Mouse (Mus musculus) hindbrain, embryonic 14.5 days (tissue): Measurements from ENCODE around the gene Prex1. TPM values are rescaled to one million over a fixed set of nuclear protein-coding genes. Genes with fewer than 3 reads are reported as not detected.

Source experiments
- ATAC-seq: fragments of 200-750 bp; cut with Nextera tagmentation; 2 replicates; pipeline ENCODE4 v1.8.0; 2017; ENCODE audit warnings: moderate number of reproducible peaks, mild to moderate bottlenecking, moderate TSS enrichment, moderate library complexity; ENCODE audit not compliant: low FRiP score
- DNase-seq: peaks from one replicate; pipeline ENCODE4 v3.0.0-alpha.2; 2015; ENCODE audit warnings: low spot score
- H3K27ac ChIP-seq: fragments of 300-500 bp; sonication (generic); 2 replicates; pipeline ENCODE4 v1.5.1; 2014; ENCODE audit warnings: mild to moderate bottlenecking, moderate library complexity
- H3K27me3 ChIP-seq: fragments of 300-500 bp; sonication (generic); 2 replicates; pipeline ENCODE4 v1.6.1; 2014; ENCODE audit warnings: mild to moderate bottlenecking, low read length, mixed read lengths; ENCODE audit not compliant: control insufficient read depth, insufficient read depth
- H3K36me3 ChIP-seq: fragments of 300-500 bp; sonication (generic); replicated peaks from 2 replicates; pipeline ENCODE4 v1.6.1; 2014; ENCODE audit not compliant: control insufficient read depth, insufficient read depth
- H3K4me1 ChIP-seq: fragments of 300-500 bp; sonication (generic); replicated peaks from 2 replicates; pipeline ENCODE4 v1.6.1; 2014; ENCODE audit warnings: antibody characterized with exemption, low read length, mixed read lengths; ENCODE audit not compliant: control insufficient read depth, insufficient read depth
- H3K4me2 ChIP-seq: fragments of 300-500 bp; sonication (generic); replicated peaks from 2 replicates; pipeline ENCODE4 v1.6.1; 2014; ENCODE audit warnings: mild to moderate bottlenecking, moderate library complexity
- H3K4me3 ChIP-seq: fragments of 300-500 bp; sonication (generic); replicated peaks from 2 replicates; pipeline ENCODE4 v1.5.1; 2014; ENCODE audit warnings: mild to moderate bottlenecking, low read length
- H3K9ac ChIP-seq: fragments of 300-500 bp; sonication (generic); 2 replicates; pipeline ENCODE4 v1.6.1; 2014
- H3K9me3 ChIP-seq: fragments of 300-500 bp; sonication (generic); 2 replicates; pipeline ENCODE4 v1.6.1; 2016; ENCODE audit warnings: low read length; ENCODE audit not compliant: control insufficient read depth
- WGBS: fragments of 180-500 bp; shearing (Covaris S2); extraction: QIAGEN DNeasy Blood & Tissue Kit; methylation state at CpG from one replicate; pipeline ENCODE4 v1.1.7; 2014; 5-methylcytosine and 5-hydroxymethylcytosine counted together
- polyA plus RNA-seq: library from polyadenylated mRNA; unstranded; fragments of >200 nt; fragmentation: Nextera tagmentation; extraction: Ambion mirVana; gene quantifications from 2 replicates; pipeline ENCODE4 v1.2.1, GENCODE M21; 2014

Gene Prex1
- polyA plus RNA-seq, 1 experiment from 2014 or later: 27.3 TPM

- Histone ChIP-seq H3K9ac (no peak overlapping the region), H3K4me3 (no peak overlapping the region), H3K27me3 (no peaks in the 10 kb centered on the region), H3K36me3 (0 out of 2 replicates have a peak, but pooled peaks cover 6% of the 10 kb centered on the region), H3K4me2 (no peak overlapping the region), H3K27ac (no peak overlapping the region), H3K9me3 (no peaks in the 10 kb centered on the region; the same call in 1 of the 2 replicates), H3K4me1 (no peaks in the 10 kb centered on the region)
- no peak for DNase-seq
- 50% methylated on average over 23 of the region's 23 CpGs for WGBS
- ATAC-seq: no peak
These were observed 12.2 kb downstream of the Prex1 start for GRCm38 (mm10) chr2:166701248-166702112.

DNA sequence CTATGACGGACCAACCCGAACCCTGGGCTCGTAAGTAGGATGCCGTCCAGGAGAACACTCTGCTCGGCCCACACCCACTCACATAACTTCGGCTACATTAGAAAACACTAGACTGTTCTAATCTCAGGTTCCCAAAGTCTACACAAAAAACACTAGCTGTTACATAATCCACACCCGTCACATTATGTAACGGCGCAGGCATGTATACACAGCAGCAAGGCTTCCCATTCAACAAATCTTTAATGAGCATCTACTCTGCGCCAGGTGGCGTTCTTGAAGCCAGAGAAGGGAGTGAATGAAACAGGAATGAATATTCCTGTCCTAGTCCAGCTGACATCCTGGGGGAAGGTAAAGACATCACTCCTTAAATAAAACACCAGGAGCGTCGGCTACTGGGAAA is 12.9 kb downstream of the Prex1 start:
- Histone ChIP-seq H3K4me2 (no peak overlapping the region), H3K27ac (no peak overlapping the region), H3K9ac (no peak overlapping the region), H3K9me3 (no peaks in the 10 kb centered on the region; the same call in 1 of the 2 replicates), H3K27me3 (no peaks in the 10 kb centered on the region), H3K4me3 (no peak overlapping the region), H3K4me1 (no peaks in the 10 kb centered on the region), H3K36me3 (0 out of 2 replicates have a peak, but pooled peaks cover 6% of the 10 kb centered on the region)
- DNase-seq (no peak), ATAC-seq (no peak)
- 85% methylated on average over 13 of the region's 13 CpGs for WGBS

GRCm38 (mm10) chr2:166700116-166700515 is 13.5 kb downstream of the Prex1 start:
- 59% methylated on average over 8 of the region's 8 CpGs for WGBS

DNA sequence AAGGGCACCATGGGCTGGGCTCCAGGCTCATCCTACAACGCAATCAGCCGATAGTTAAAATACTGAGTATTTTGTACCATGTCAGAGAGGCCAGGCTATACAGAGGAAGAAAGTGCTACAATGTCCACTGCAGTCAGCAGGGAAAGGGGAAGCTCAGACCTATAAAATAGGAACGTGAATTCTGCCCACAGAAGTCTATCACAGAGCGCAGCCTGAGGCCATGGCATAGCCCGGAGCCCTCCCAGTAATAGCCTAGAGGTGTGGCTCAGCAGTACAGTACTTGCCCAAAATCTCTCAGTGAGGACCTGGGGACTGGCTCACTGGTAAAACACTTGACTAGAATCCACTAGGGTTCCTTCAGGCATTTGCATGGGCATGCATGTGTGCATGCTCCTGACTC is 14.1 kb downstream of the Prex1 start:
- H3K9me3 ChIP-seq: no peaks in the 10 kb centered on the region
- H3K4me2 ChIP-seq: no peak overlapping the region
- 94% methylated on average over 5 of the region's 5 CpGs for WGBS
- H3K4me1 ChIP-seq: no peaks in the 10 kb centered on the region
- no peak overlapping the region for H3K27ac ChIP-seq
- no peaks in the 10 kb centered on the region for H3K27me3 ChIP-seq
- no peaks in the 10 kb centered on the region for H3K36me3 ChIP-seq
- no peak overlapping the region for H3K4me3 ChIP-seq
- no peak for DNase-seq
- no peak for ATAC-seq
- H3K9ac ChIP-seq: no peak overlapping the region

More at GRCm38 (mm10) chr2:166700116-166700515, 13.5 kb downstream of the Prex1 start:
- H3K27ac ChIP-seq: no peak overlapping the region
- no peaks in the 10 kb centered on the region for H3K27me3 ChIP-seq
- H3K4me1 ChIP-seq: no peaks in the 10 kb centered on the region
- H3K4me2 ChIP-seq: no peak overlapping the region
- H3K36me3 ChIP-seq: 0 out of 2 replicates have a peak, but pooled peaks cover 3% of the 10 kb centered on the region
- DNase-seq (no peak), ATAC-seq (no peak)
- H3K4me3 ChIP-seq: no peak overlapping the region
- no peak overlapping the region for H3K9ac ChIP-seq
- H3K9me3 ChIP-seq: no peaks in the 10 kb centered on the region; the same call in 1 of the 2 replicates

DNA sequence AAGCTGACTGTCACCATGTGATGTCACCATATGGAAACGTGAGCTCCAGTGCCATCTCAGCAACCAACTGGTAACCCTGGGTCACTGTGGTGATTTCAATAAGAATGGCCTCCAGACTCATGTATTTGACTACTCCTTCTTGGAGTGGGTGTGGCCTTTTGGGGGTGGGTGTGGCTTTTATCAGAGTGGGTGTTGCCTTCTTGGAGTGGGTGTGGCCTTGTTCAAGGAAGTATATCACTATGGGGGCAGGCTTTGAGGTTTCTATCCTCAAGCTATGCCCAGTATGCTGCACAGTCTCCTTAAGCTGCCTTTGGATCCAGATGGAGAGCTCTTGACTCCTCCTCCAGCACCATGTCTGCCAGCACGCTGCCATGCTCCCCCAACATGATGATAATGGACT is 19.0 kb downstream of the Prex1 start:
- H3K27ac ChIP-seq: no peak overlapping the region
- WGBS: 87% methylated on average over 2 of the region's 2 CpGs
- no peak for DNase-seq

DNA sequence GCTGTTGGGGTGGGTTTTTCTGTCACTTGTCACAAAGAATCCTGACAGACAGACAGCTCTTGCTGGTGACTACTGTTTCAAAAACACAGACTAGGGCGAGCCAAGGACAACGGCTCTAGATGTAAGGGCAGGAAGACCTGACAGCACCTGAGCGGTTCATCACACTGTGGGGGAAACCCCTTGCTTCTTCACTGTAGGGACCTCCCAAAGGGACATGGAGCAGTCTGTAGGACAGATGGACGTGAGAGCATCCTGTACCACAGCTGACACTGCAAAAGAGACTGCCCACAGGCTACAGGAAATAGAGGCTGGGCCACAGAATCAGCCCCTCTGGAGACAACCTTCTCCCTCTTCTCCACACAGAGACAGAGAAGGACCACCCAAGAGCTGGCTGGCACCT is 20.2 kb downstream of the Prex1 start:
- Histone ChIP-seq H3K9me3 (no peaks in the 10 kb centered on the region), H3K9ac (no peak overlapping the region), H3K4me2 (no peak overlapping the region), H3K4me3 (no peak overlapping the region), H3K27me3 (no peaks in the 10 kb centered on the region), H3K36me3 (no peaks in the 10 kb centered on the region), H3K27ac (peak overlapping the region; percentile 82; the same call in 1 of the 2 replicates), H3K4me1 (peaks cover 16% of the 10 kb centered on the region; the same call in 1 of the 2 replicates)
- 82% methylated on average over 4 of the region's 4 CpGs for WGBS
- DNase-seq (no peak), ATAC-seq (no peak)

More for the DNA sequence above, 19.0 kb downstream of the Prex1 start:
- Histone ChIP-seq H3K4me1 (peaks cover 16% of the 10 kb centered on the region; the same call in 1 of the 2 replicates), H3K9me3 (no peaks in the 10 kb centered on the region), H3K9ac (no peak overlapping the region), H3K4me3 (no peak overlapping the region), H3K4me2 (no peak overlapping the region), H3K36me3 (no peaks in the 10 kb centered on the region), H3K27me3 (no peaks in the 10 kb centered on the region)
- no peak for ATAC-seq

GRCm38 (mm10) chr2:166691602-166692509 is 21.8 kb downstream of the Prex1 start:
- ATAC-seq (peak; percentile 76; the same call in 1 of the 2 replicates), DNase-seq (peak; percentile 49)
- H3K36me3 ChIP-seq: no peaks in the 10 kb centered on the region
- no peak overlapping the region for H3K4me3 ChIP-seq
- H3K27me3 ChIP-seq: no peaks in the 10 kb centered on the region
- H3K4me1 ChIP-seq: peaks cover 16% of the 10 kb centered on the region; the same call in 1 of the 2 replicates
- no peaks in the 10 kb centered on the region for H3K9me3 ChIP-seq
- H3K27ac ChIP-seq: peak overlapping the region; percentile 82
- no peak overlapping the region for H3K4me2 ChIP-seq
- 35% methylated on average over 23 of the region's 23 CpGs for WGBS
- H3K9ac ChIP-seq: no peak overlapping the region

DNA sequence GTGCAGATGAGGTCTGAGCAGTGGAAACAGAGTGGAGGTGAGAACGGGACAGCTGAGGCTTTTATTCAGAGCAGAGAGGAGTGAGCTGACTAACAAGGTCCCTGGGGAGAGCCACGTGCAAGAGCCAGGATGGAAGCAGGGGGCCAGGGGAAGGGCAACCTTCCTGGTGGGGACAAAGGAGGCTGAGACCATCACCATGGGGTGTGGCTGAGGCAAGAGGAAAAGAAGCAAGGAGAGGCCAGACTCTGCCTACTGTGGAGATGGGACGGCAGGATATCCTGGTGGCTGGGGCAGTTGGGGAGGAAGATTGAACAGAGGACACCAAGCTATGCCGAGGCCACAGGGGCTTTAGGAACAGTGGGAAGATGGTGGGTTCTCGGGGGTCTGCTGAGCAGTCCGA is 26.7 kb downstream of the Prex1 start:
- Histone ChIP-seq H3K4me2 (no peak overlapping the region), H3K36me3 (no peaks in the 10 kb centered on the region), H3K4me3 (no peak overlapping the region), H3K27me3 (no peaks in the 10 kb centered on the region), H3K27ac (no peak overlapping the region), H3K9ac (no peak overlapping the region), H3K4me1 (peaks cover 11% of the 10 kb centered on the region; the same call in 1 of the 2 replicates), H3K9me3 (no peaks in the 10 kb centered on the region)
- DNase-seq (no peak), ATAC-seq (no peak)
- WGBS: 36% methylated on average over 6 of the region's 6 CpGs

- DNase-seq: no peak
These were observed 27.8 kb downstream of the Prex1 start for GRCm38 (mm10) chr2:166685824-166686223.

More at GRCm38 (mm10) chr2:166685824-166686223, 27.8 kb downstream of the Prex1 start:
- H3K36me3 ChIP-seq: no peaks in the 10 kb centered on the region
- no peak for ATAC-seq
- no peak overlapping the region for H3K4me3 ChIP-seq
- WGBS: 68% methylated on average over 8 of the region's 8 CpGs
- H3K9me3 ChIP-seq: no peaks in the 10 kb centered on the region
- H3K4me1 ChIP-seq: peaks cover 8% of the 10 kb centered on the region; the same call in 1 of the 2 replicates
- no peak overlapping the region for H3K9ac ChIP-seq
- no peak overlapping the region for H3K27ac ChIP-seq
- no peaks in the 10 kb centered on the region for H3K27me3 ChIP-seq
- H3K4me2 ChIP-seq: no peak overlapping the region
